Mouse (Mus musculus) cerebellum, adult 2 months (tissue): ENCODE data around the gene Krt39.

Source experiments
- CTCF ChIP-seq: fragments of 200-500 bp; IDR thresholded peaks from 2 replicates; pipeline ENCODE4 v1.5.1; 2011; ENCODE audit warnings: low read depth, mild to moderate bottlenecking, control low read depth, low read length, moderate library complexity, borderline replicate concordance; ENCODE audit not compliant: insufficient read depth
- POLR2A ChIP-seq: fragments of 200-500 bp; IDR thresholded peaks from 2 replicates; pipeline ENCODE4 v1.6.1; 2011; ENCODE audit warnings: low read length, control low read depth, borderline replicate concordance; ENCODE audit not compliant: insufficient read depth

- TF ChIP-seq CTCF (no peak), POLR2A (no peak)
These were observed 29.6 kb upstream of the Krt39 start, which contains the start of gene Krtap3-3 for GRCm38 (mm10) chr11:99550765-99551164.
